Mouse (Mus musculus) spleen, adult 2 months (tissue): ENCODE data around the gene Rere. TPM values are rescaled to one million over a fixed set of nuclear protein-coding genes. Genes with fewer than 3 reads are reported as not detected.

Experiments used
- DNase-seq, 2 experiments: peaks; one replicate each; pipeline versions ENCODE4 v3.0.0 to v3.0.0-alpha.2; 2012 to 2021; ENCODE audit warnings: low spot score in 2 of 2, low read depth in 1 of 2
- H3K27ac ChIP-seq: fragments of 200-500 bp; 2 replicates; pipeline ENCODE4 v1.5.1; 2012; ENCODE audit warnings: low read length, inconsistent platforms; ENCODE audit not compliant: insufficient read depth
- H3K27me3 ChIP-seq: fragments of 200-500 bp; 2 replicates; pipeline ENCODE4 v1.6.1; 2012; ENCODE audit warnings: mild to moderate bottlenecking, moderate library complexity, low read length, inconsistent platforms; ENCODE audit not compliant: control insufficient read depth, insufficient read depth
- H3K36me3 ChIP-seq: fragments of 200-500 bp; 2 replicates; pipeline ENCODE4 v1.6.1; 2012; ENCODE audit warnings: mild to moderate bottlenecking, low read length, inconsistent platforms; ENCODE audit not compliant: control insufficient read depth, insufficient read depth
- H3K4me1 ChIP-seq: fragments of 200-500 bp; 2 replicates; pipeline ENCODE4 v1.6.1; 2011; ENCODE audit warnings: inconsistent platforms; ENCODE audit not compliant: control insufficient read depth, insufficient read depth, insufficient read length
- H3K4me3 ChIP-seq: fragments of 200-500 bp; 2 replicates; pipeline ENCODE4 v1.5.1; 2011; ENCODE audit warnings: mild to moderate bottlenecking, inconsistent platforms; ENCODE audit not compliant: insufficient read depth, insufficient read length; ENCODE audit errors: extremely low read depth
- CTCF ChIP-seq: fragments of 200-500 bp; IDR thresholded peaks from 2 replicates; pipeline ENCODE4 v1.5.1; 2011; ENCODE audit warnings: mild to moderate bottlenecking, inconsistent platforms; ENCODE audit not compliant: insufficient read depth, insufficient read length, insufficient replicate concordance; ENCODE audit errors: extremely low read depth
- POLR2A ChIP-seq: fragments of 200-500 bp; IDR thresholded peaks from 2 replicates; pipeline ENCODE4 v1.6.1; 2011; ENCODE audit warnings: low read depth, low read length, inconsistent platforms
- WGBS: fragments of 180-500 bp; shearing (Covaris S2); methylation state at CpG from one replicate; pipeline ENCODE4 v1.1.7; 2018; 5-methylcytosine and 5-hydroxymethylcytosine counted together
- polyA plus RNA-seq: library from polyadenylated mRNA; depleted of rRNA; stranded (reverse); fragments of >200 nt; gene quantifications from 2 replicates; pipeline ENCODE4 v1.2.3, GENCODE M21; 2012

Rere gene
- polyA plus RNA-seq, 1 experiment: 66.2 TPM

- TF ChIP-seq CTCF: no peak
- no peak for TF ChIP-seq POLR2A
- no peaks in the 10 kb centered on the region for H3K27me3 ChIP-seq
- no peak for DNase-seq
- no peaks in the 10 kb centered on the region for H3K4me1 ChIP-seq
- 85% methylated on average over 10 of the region's 10 CpGs for WGBS
- no peak overlapping the region for H3K4me3 ChIP-seq
- no peak overlapping the region for H3K27ac ChIP-seq
- no peaks in the 10 kb centered on the region for H3K36me3 ChIP-seq
These were observed 354.1 kb downstream of the Rere start for GRCm38 (mm10) chr4:150635568-150635967.

- TF ChIP-seq POLR2A (no peak), CTCF (no peak)
- H3K4me1 ChIP-seq: no peaks in the 10 kb centered on the region
- no peak overlapping the region for H3K27ac ChIP-seq
- no peaks in the 10 kb centered on the region for H3K36me3 ChIP-seq
- DNase-seq: no peak
- 85% methylated on average over 6 of the region's 6 CpGs for WGBS
- no peak overlapping the region for H3K4me3 ChIP-seq
- no peaks in the 10 kb centered on the region for H3K27me3 ChIP-seq
These were observed 355.2 kb downstream of the Rere start for GRCm38 (mm10) chr4:150636635-150637034.

GRCm38 (mm10) chr4:150644299-150644698 lies 362.9 kb downstream of the Rere start:
- no peak for DNase-seq
- H3K4me3 ChIP-seq: no peak overlapping the region
- H3K4me1 ChIP-seq: no peaks in the 10 kb centered on the region
- 88% methylated on average over 9 of the region's 9 CpGs for WGBS
- no peaks in the 10 kb centered on the region for H3K36me3 ChIP-seq
- H3K27me3 ChIP-seq: no peaks in the 10 kb centered on the region
- no peak for TF ChIP-seq CTCF
- no peak for TF ChIP-seq POLR2A
- H3K27ac ChIP-seq: no peak overlapping the region

- Histone ChIP-seq H3K36me3 (no peaks in the 10 kb centered on the region), H3K27me3 (peaks cover 3% of the 10 kb centered on the region), H3K27ac (no peak overlapping the region), H3K4me1 (no peaks in the 10 kb centered on the region; the same call in 1 of the 2 replicates), H3K4me3 (no peak overlapping the region)
- WGBS: 80% methylated on average over 5 of the region's 5 CpGs
- no peak for TF ChIP-seq CTCF
- no peak for TF ChIP-seq POLR2A
- no peak for DNase-seq
These were observed 367.9 kb downstream of the Rere start for GRCm38 (mm10) chr4:150649327-150649726.

GRCm38 (mm10) chr4:150651390-150652277 lies 370.2 kb downstream of the Rere start, which contains the start of gene Slc45a1:
Gene Slc45a1, minus strand, starts transcription at chr4:150652174.
- no peak within 1 kb of the TSS for H3K27ac ChIP-seq
- TF ChIP-seq POLR2A (no peak), CTCF (no peak)
- no peak within 1 kb of the TSS for H3K4me3 ChIP-seq
- no peaks in the 10 kb centered on the region for H3K36me3 ChIP-seq
- DNase-seq: no peak
- 14% methylated on average over 41 of the region's 41 CpGs for WGBS
- H3K27me3 ChIP-seq: peaks cover 3% of the 10 kb centered on the region
- H3K4me1 ChIP-seq: no peaks in the 10 kb centered on the region; the same call in 1 of the 2 replicates

- Histone ChIP-seq H3K27ac (no peak overlapping the region), H3K27me3 (peaks cover 3% of the 10 kb centered on the region), H3K36me3 (no peaks in the 10 kb centered on the region), H3K4me3 (no peak overlapping the region), H3K4me1 (no peaks in the 10 kb centered on the region; the same call in 1 of the 2 replicates)
- DNase-seq: no peak
- WGBS: 58% methylated on average over 11 of the region's 11 CpGs
- no peak for TF ChIP-seq CTCF
- TF ChIP-seq POLR2A: no peak
These were observed 371.7 kb downstream of the Rere start for GRCm38 (mm10) chr4:150653072-150653599.
